Mouse (Mus musculus) myocyte (in vitro differentiated cells): ENCODE measurements around the gene Lpar5. TPM values are rescaled to one million over a fixed set of nuclear protein-coding genes. Genes with fewer than 3 reads are reported as not detected.
"Not testable (repeated sequence)": the region's sequence is repeated elsewhere in the genome, so short reads cannot be mapped to it uniquely, and the experiment has no call there.

Experiments
- H3K27me3 ChIP-seq: one replicate; pipeline ENCODE4 v1.6.1; 2011; ENCODE audit not compliant: control insufficient read depth, insufficient read depth, insufficient read length
- H3K36me3 ChIP-seq: one replicate; pipeline ENCODE4 v1.6.1; 2011; ENCODE audit not compliant: control insufficient read depth, insufficient read depth
- H3K4me2 ChIP-seq: one replicate; pipeline ENCODE4 v1.6.1; 2011; ENCODE audit warnings: low read depth, control low read depth
- H3K4me3 ChIP-seq: one replicate; pipeline ENCODE4 v1.5.1; 2011; ENCODE audit warnings: mild to moderate bottlenecking, control low read depth, moderate library complexity
- H3K79me2 ChIP-seq: one replicate; pipeline ENCODE4 v1.6.1; 2011; ENCODE audit not compliant: control insufficient read depth, insufficient read depth
- H3ac ChIP-seq: one replicate; pipeline ENCODE4 v1.6.1; 2011; ENCODE audit not compliant: control insufficient read depth, insufficient read length
- CEBPB ChIP-seq: IDR thresholded peaks from 2 replicates; pipeline ENCODE4 v1.6.1; 2011; ENCODE audit warnings: mild to moderate bottlenecking, moderate library complexity; ENCODE audit not compliant: poor library complexity, insufficient read depth, severe bottlenecking
- E2F4 ChIP-seq: IDR thresholded peaks from one replicate; pipeline ENCODE4 v1.6.1; 2011; ENCODE audit warnings: mild to moderate bottlenecking, control low read depth, moderate library complexity; ENCODE audit not compliant: insufficient read depth
- MAX ChIP-seq: IDR thresholded peaks from one replicate; pipeline ENCODE4 v1.6.1; 2011; ENCODE audit warnings: low read depth, mild to moderate bottlenecking, control low read depth
- MYOD1 ChIP-seq, 3 experiments: IDR thresholded peaks; one replicate each; pipeline ENCODE4 v1.6.1; 2011; ENCODE audit warnings: control low read depth in 2 of 3, low read depth in 2 of 3, mild to moderate bottlenecking in 2 of 3, moderate library complexity in 1 of 3; ENCODE audit not compliant: insufficient read length in 2 of 3, control insufficient read depth in 1 of 3
- MYOG ChIP-seq, 3 experiments: IDR thresholded peaks; one replicate each; pipeline ENCODE4 v1.6.1; 2011; ENCODE audit warnings: control low read depth in 2 of 3, low read depth in 2 of 3, mild to moderate bottlenecking in 2 of 3; ENCODE audit not compliant: insufficient read length in 2 of 3, control insufficient read depth in 1 of 3, insufficient read depth in 1 of 3
- POLR2A ChIP-seq: IDR thresholded peaks from one replicate; pipeline ENCODE4 v1.6.1; 2011; ENCODE audit warnings: low read depth, mild to moderate bottlenecking, control low read depth, moderate library complexity; ENCODE audit not compliant: insufficient read length
- POLR2AphosphoS2 ChIP-seq: IDR thresholded peaks from one replicate; pipeline ENCODE4 v1.6.1; 2011; ENCODE audit warnings: low read depth, control low read depth; ENCODE audit not compliant: insufficient read length
- REST ChIP-seq: IDR thresholded peaks from one replicate; pipeline ENCODE4 v1.6.1; 2011; ENCODE audit warnings: mild to moderate bottlenecking, control low read depth, moderate library complexity; ENCODE audit not compliant: insufficient read depth, insufficient read length
- SRF ChIP-seq: IDR thresholded peaks from one replicate; pipeline ENCODE4 v1.6.1; 2011; ENCODE audit warnings: low read depth; ENCODE audit not compliant: control insufficient read depth, insufficient read length
- TCF12 ChIP-seq: IDR thresholded peaks from one replicate; pipeline ENCODE4 v1.6.1; 2011; ENCODE audit warnings: mild to moderate bottlenecking, control low read depth; ENCODE audit not compliant: poor library complexity, insufficient read depth, severe bottlenecking
- TCF3 ChIP-seq: IDR thresholded peaks from one replicate; pipeline ENCODE4 v1.6.1; 2011; ENCODE audit warnings: low read depth, control low read depth; ENCODE audit not compliant: insufficient read length
- USF1 ChIP-seq: IDR thresholded peaks from one replicate; pipeline ENCODE4 v1.6.1; 2011; ENCODE audit warnings: low read depth, mild to moderate bottlenecking, control low read depth, moderate library complexity
- polyA plus RNA-seq: library from polyadenylated mRNA; unstranded; fragments of >200 nt; fragmentation: generic; extraction: Trizol; gene quantifications from one replicate; pipeline ENCODE4 v1.2.1, GENCODE M21; 2012; ENCODE audit warnings: missing spikeins

Gene Lpar5
- not detected for polyA plus RNA-seq

GRCm38 (mm10) chr6:125067571-125067995 is at the start of gene Lpar5:
Gene Lpar5 (plus strand): TSS chr6:125067920.
- Histone ChIP-seq H3K79me2 (no peaks in the 10 kb centered on the region), H3K4me2 (no peak within 1 kb of the TSS), H3K36me3 (no peaks in the 10 kb centered on the region), H3ac (no peak within 1 kb of the TSS), H3K4me3 (no peak within 1 kb of the TSS), H3K27me3 (peaks cover 34% of the 10 kb centered on the region)
- TF ChIP-seq TCF3 (no peak), TCF12 (no peak), MYOG (IDR thresholded peaks at IDR 0.05; ENCODE audit: control insufficient read depth in 1 of 3, insufficient read depth in 1 of 3, insufficient read length in 2 of 3, low read depth in 2 of 3) (no peak), MAX (no peak), SRF (no peak), POLR2AphosphoS2 (no peak), REST (no peak), USF1 (no peak), E2F4 (no peak), CEBPB (no peak), POLR2A (no peak), MYOD1 (IDR thresholded peaks at IDR 0.05; ENCODE audit: control insufficient read depth in 1 of 3, insufficient read length in 2 of 3, low read depth in 2 of 3) (no peak)

GRCm38 (mm10) chr6:125030532-125030931 is 37.2 kb upstream of the Lpar5 start:
- not testable (repeated sequence) for H3ac ChIP-seq, H3K27me3 ChIP-seq, H3K4me3 ChIP-seq, H3K79me2 ChIP-seq, H3K4me2 ChIP-seq
- peaks cover 39% of the 10 kb centered on the region for H3K36me3 ChIP-seq

- Histone ChIP-seq H3ac (no peak overlapping the region), H3K27me3 (no peaks in the 10 kb centered on the region), H3K4me3 (no peak overlapping the region), H3K4me2 (no peak overlapping the region), H3K79me2 (no peaks in the 10 kb centered on the region), H3K36me3 (peaks cover 40% of the 10 kb centered on the region)
- no peak for TF ChIP-seq TCF12
- no peak for TF ChIP-seq MAX
- TF ChIP-seq TCF3, result no peak
- TF ChIP-seq MYOD1 (IDR thresholded peaks at IDR 0.05; ENCODE audit: control insufficient read depth in 1 of 3, insufficient read length in 2 of 3, low read depth in 2 of 3), result no peak
- TF ChIP-seq E2F4, result no peak
- no peak for TF ChIP-seq USF1
- TF ChIP-seq POLR2AphosphoS2, result no peak
- TF ChIP-seq CEBPB, result no peak
- no peak for TF ChIP-seq MYOG (IDR thresholded peaks at IDR 0.05; ENCODE audit: control insufficient read depth in 1 of 3, insufficient read depth in 1 of 3, insufficient read length in 2 of 3, low read depth in 2 of 3)
- no peak for TF ChIP-seq REST
- TF ChIP-seq POLR2A, result no peak
- TF ChIP-seq SRF, result no peak
Measured at GRCm38 (mm10) chr6:125031604-125032003, 36.1 kb upstream of the Lpar5 start.

- no peaks in the 10 kb centered on the region for H3K27me3 ChIP-seq
- peak overlapping the region; percentile 64 for H3K4me3 ChIP-seq
- peak overlapping the region; percentile 68 for H3K4me2 ChIP-seq
- peaks cover 16% of the 10 kb centered on the region for H3K79me2 ChIP-seq
- TF ChIP-seq E2F4 (no peak), MYOD1 (IDR thresholded peaks at IDR 0.05; ENCODE audit: control insufficient read depth in 1 of 3, insufficient read length in 2 of 3, low read depth in 2 of 3) (no peak), MAX (no peak), USF1 (no peak), TCF3 (no peak)
- peaks cover 14% of the 10 kb centered on the region for H3K36me3 ChIP-seq
- H3ac ChIP-seq, result no peak overlapping the region
Measured at GRCm38 (mm10) chr6:125038666-125039065, 29.1 kb upstream of the Lpar5 start.

GRCm38 (mm10) chr6:125039131-125039530 is 28.6 kb upstream of the Lpar5 start:
- Histone ChIP-seq H3K4me3 (peak overlapping the region; percentile 64), H3ac (no peak overlapping the region), H3K79me2 (peaks cover 16% of the 10 kb centered on the region), H3K4me2 (peak overlapping the region; percentile 68), H3K36me3 (peaks cover 14% of the 10 kb centered on the region), H3K27me3 (no peaks in the 10 kb centered on the region)
- TF ChIP-seq E2F4, result no peak
- no peak for TF ChIP-seq USF1
- TF ChIP-seq MAX, result no peak
- no peak for TF ChIP-seq POLR2A
- TF ChIP-seq MYOG (IDR thresholded peaks at IDR 0.05; ENCODE audit: control insufficient read depth in 1 of 3, insufficient read depth in 1 of 3, insufficient read length in 2 of 3, low read depth in 2 of 3), result no peak
- no peak for TF ChIP-seq CEBPB
- TF ChIP-seq SRF, result no peak
- TF ChIP-seq MYOD1 (IDR thresholded peaks at IDR 0.05; ENCODE audit: control insufficient read depth in 1 of 3, insufficient read length in 2 of 3, low read depth in 2 of 3), result no peak
- TF ChIP-seq TCF3, result no peak
- no peak for TF ChIP-seq REST
